Mouse (Mus musculus) heart, embryonic 10.5 days (tissue): Measurements from ENCODE around the gene Lrfn1. TPM values are rescaled to one million over a fixed set of nuclear protein-coding genes. Genes with fewer than 3 reads are reported as not detected.

ENCODE experiments used
- DNase-seq: peaks from one replicate; pipeline ENCODE4 v3.0.0-alpha.2; 2017; ENCODE audit warnings: low spot score
- H3K27ac ChIP-seq: fragments of 300-500 bp; sonication (generic); 2 replicates; pipeline ENCODE4 v1.5.1; 2016; ENCODE audit warnings: mild to moderate bottlenecking
- H3K27me3 ChIP-seq: fragments of 300-500 bp; sonication (generic); 2 replicates; pipeline ENCODE4 v1.6.1; 2016; ENCODE audit warnings: mild to moderate bottlenecking; ENCODE audit not compliant: poor library complexity, insufficient read depth, severe bottlenecking
- H3K36me3 ChIP-seq: fragments of 300-500 bp; sonication (generic); 2 replicates; pipeline ENCODE4 v1.6.1; 2016; ENCODE audit warnings: mild to moderate bottlenecking, moderate library complexity
- H3K4me1 ChIP-seq: fragments of 300-500 bp; sonication (generic); 2 replicates; pipeline ENCODE4 v1.6.1; 2016; ENCODE audit warnings: mild to moderate bottlenecking
- H3K4me3 ChIP-seq: fragments of 300-500 bp; sonication (generic); 2 replicates; pipeline ENCODE4 v1.5.1; 2016; ENCODE audit warnings: mild to moderate bottlenecking, moderate library complexity
- H3K9me3 ChIP-seq: fragments of 300-500 bp; sonication (generic); 2 replicates; pipeline ENCODE4 v1.6.1; 2016; ENCODE audit warnings: mild to moderate bottlenecking, moderate library complexity
- WGBS: fragments of 180-500 bp; shearing (Covaris S2); methylation state at CpG from one replicate; pipeline ENCODE4 v1.1.7; 2016; 5-methylcytosine and 5-hydroxymethylcytosine counted together
- polyA plus RNA-seq: library from polyadenylated mRNA; unstranded; fragments of >200 nt; fragmentation: Nextera tagmentation; extraction: Ambion mirVana; gene quantifications from 2 replicates; pipeline ENCODE4 v1.2.1, GENCODE M21; 2016

Lrfn1 gene
- polyA plus RNA-seq, 1 experiment from 2014 or later, result 1.9 TPM

- 2% methylated on average over 16 of the region's 16 CpGs for WGBS
These were observed 14.7 kb upstream of the Lrfn1 start, which contains the start of gene Gmfg for GRCm38 (mm10) chr7:28436932-28437570. Gmfg (plus strand) TSS chr7:28437447.

GRCm38 (mm10) chr7:28437964-28438363 is 13.8 kb upstream of the Lrfn1 start:
- Histone ChIP-seq H3K9me3 (no peaks in the 10 kb centered on the region), H3K36me3 (peaks cover 8% of the 10 kb centered on the region; the same call in 1 of the 2 replicates), H3K4me1 (peaks cover 32% of the 10 kb centered on the region), H3K4me3 (no peak overlapping the region), H3K27ac (no peak overlapping the region), H3K27me3 (no peaks in the 10 kb centered on the region)
- no peak for DNase-seq

More at GRCm38 (mm10) chr7:28436932-28437570, 14.7 kb upstream of the Lrfn1 start, which contains the start of gene Gmfg:
- Histone ChIP-seq H3K27me3 (no peaks in the 10 kb centered on the region), H3K9me3 (no peaks in the 10 kb centered on the region), H3K27ac (peak within 1 kb of the TSS; percentile 91), H3K4me1 (peaks cover 37% of the 10 kb centered on the region), H3K36me3 (peaks cover 16% of the 10 kb centered on the region; the same call in 1 of the 2 replicates), H3K4me3 (peak within 1 kb of the TSS; percentile 96)
- DNase-seq, result peak; percentile 93

- Histone ChIP-seq H3K4me1 (peaks cover 24% of the 10 kb centered on the region), H3K27ac (no peak overlapping the region), H3K9me3 (no peaks in the 10 kb centered on the region), H3K36me3 (0 out of 2 replicates have a peak, but pooled peaks cover 3% of the 10 kb centered on the region), H3K27me3 (no peaks in the 10 kb centered on the region), H3K4me3 (no peak overlapping the region)
- DNase-seq, result no peak
- 94% methylated on average over 2 of the region's 2 CpGs for WGBS
These were observed 13.0 kb upstream of the Lrfn1 start for GRCm38 (mm10) chr7:28438771-28439170.

- peaks cover 5% of the 10 kb centered on the region for H3K4me1 ChIP-seq
- peak overlapping the region; percentile 13; the same call in 1 of the 2 replicates for H3K27ac ChIP-seq
- WGBS, result 50% methylated on average over 2 of the region's 2 CpGs
- no peaks in the 10 kb centered on the region for H3K36me3 ChIP-seq
- no peak for DNase-seq
- no peak overlapping the region for H3K4me3 ChIP-seq
- no peaks in the 10 kb centered on the region for H3K9me3 ChIP-seq
- peaks cover 1% of the 10 kb centered on the region; the same call in 1 of the 2 replicates for H3K27me3 ChIP-seq
These were observed 11.0 kb upstream of the Lrfn1 start for GRCm38 (mm10) chr7:28440739-28441138.

- H3K9me3 ChIP-seq, result no peaks in the 10 kb centered on the region
- no peak for DNase-seq
- H3K4me1 ChIP-seq, result peaks cover 5% of the 10 kb centered on the region
- WGBS, result 86% methylated on average over 14 of the region's 14 CpGs
- no peaks in the 10 kb centered on the region for H3K36me3 ChIP-seq
- peaks cover 4% of the 10 kb centered on the region; the same call in 1 of the 2 replicates for H3K27me3 ChIP-seq
- H3K4me3 ChIP-seq, result no peak overlapping the region
- H3K27ac ChIP-seq, result no peak overlapping the region
These were observed 9.8 kb upstream of the Lrfn1 start for GRCm38 (mm10) chr7:28441776-28442485.

GRCm38 (mm10) chr7:28442688-28443087 is 9.1 kb upstream of the Lrfn1 start:
- no peak for DNase-seq
- H3K27me3 ChIP-seq, result peaks cover 4% of the 10 kb centered on the region; the same call in 1 of the 2 replicates
- H3K27ac ChIP-seq, result no peak overlapping the region
- no peaks in the 10 kb centered on the region for H3K36me3 ChIP-seq
- 46% methylated on average over 4 of the region's 4 CpGs for WGBS
- no peaks in the 10 kb centered on the region for H3K9me3 ChIP-seq
- H3K4me3 ChIP-seq, result no peak overlapping the region
- peaks cover 7% of the 10 kb centered on the region for H3K4me1 ChIP-seq

GRCm38 (mm10) chr7:28444344-28444974 is 7.3 kb upstream of the Lrfn1 start:
- 77% methylated on average over 13 of the region's 13 CpGs for WGBS
- H3K27me3 ChIP-seq, result peaks cover 7% of the 10 kb centered on the region; the same call in 1 of the 2 replicates
- DNase-seq, result no peak
- H3K4me3 ChIP-seq, result no peak overlapping the region
- no peaks in the 10 kb centered on the region for H3K36me3 ChIP-seq
- H3K9me3 ChIP-seq, result no peaks in the 10 kb centered on the region
- H3K27ac ChIP-seq, result no peak overlapping the region
- H3K4me1 ChIP-seq, result peaks cover 9% of the 10 kb centered on the region

- 7% methylated on average over 12 of the region's 12 CpGs for WGBS
- no peaks in the 10 kb centered on the region for H3K36me3 ChIP-seq
- peaks cover 7% of the 10 kb centered on the region; the same call in 1 of the 2 replicates for H3K27me3 ChIP-seq
- no peak overlapping the region for H3K4me3 ChIP-seq
- H3K4me1 ChIP-seq, result peaks cover 9% of the 10 kb centered on the region
- no peaks in the 10 kb centered on the region for H3K9me3 ChIP-seq
- H3K27ac ChIP-seq, result no peak overlapping the region
- DNase-seq, result peak; percentile 86
These were observed 5.3 kb upstream of the Lrfn1 start for GRCm38 (mm10) chr7:28446446-28446845.

- DNase-seq, result no peak
These were observed 4.5 kb upstream of the Lrfn1 start for GRCm38 (mm10) chr7:28447101-28447830.

GRCm38 (mm10) chr7:28447865-28448820 is 3.6 kb upstream of the Lrfn1 start:
- H3K4me1 ChIP-seq, result peaks cover 20% of the 10 kb centered on the region
- peaks cover 7% of the 10 kb centered on the region; the same call in 1 of the 2 replicates for H3K27me3 ChIP-seq
- no peak overlapping the region for H3K27ac ChIP-seq
- no peaks in the 10 kb centered on the region for H3K36me3 ChIP-seq
- no peak overlapping the region for H3K4me3 ChIP-seq
- H3K9me3 ChIP-seq, result no peaks in the 10 kb centered on the region
- WGBS, result 63% methylated on average over 13 of the region's 13 CpGs
- no peak for DNase-seq

More at GRCm38 (mm10) chr7:28447101-28447830, 4.5 kb upstream of the Lrfn1 start:
- WGBS, result 18% methylated on average over 12 of the region's 12 CpGs
- peaks cover 12% of the 10 kb centered on the region for H3K4me1 ChIP-seq
- H3K36me3 ChIP-seq, result no peaks in the 10 kb centered on the region
- no peak overlapping the region for H3K4me3 ChIP-seq
- H3K27me3 ChIP-seq, result peaks cover 7% of the 10 kb centered on the region; the same call in 1 of the 2 replicates
- H3K9me3 ChIP-seq, result no peaks in the 10 kb centered on the region
- H3K27ac ChIP-seq, result no peak overlapping the region

- Histone ChIP-seq H3K4me3 (peak overlapping the region; percentile 91), H3K4me1 (peaks cover 15% of the 10 kb centered on the region), H3K27ac (peak overlapping the region; percentile 86), H3K27me3 (0 out of 2 replicates have a peak, but pooled peaks cover 2% of the 10 kb centered on the region), H3K9me3 (no peaks in the 10 kb centered on the region), H3K36me3 (peaks cover 5% of the 10 kb centered on the region; the same call in 1 of the 2 replicates)
- no peak for DNase-seq
- WGBS, result 3% methylated on average over 24 of the region's 24 CpGs
These were observed 703 bp downstream of the Lrfn1 start for GRCm38 (mm10) chr7:28452361-28453005.
